Comparison of ENCODE assay signal across 16 mouse cellular contexts in genomic region chr9:67955466-67956010, GRCm38 (mm10).
A peak's percentile ranks its signal among the peaks of the same experiment; 100 is the strongest.
DNase-seq lines count a peak whose midpoint lies in the region; TF ChIP-seq lines count a peak whose summit lies in the region.
"Had no signal": no experiment of that assay in that cellular context is flagged by ENCODE, and none has a peak within 500 bp of the region (broad histone marks: within the 10 kb centered on the region; RNA-seq: fewer than 3 reads in every experiment).

No protein-coding gene starts in this region.

- peak overlapping the region; percentile 66 for H3K27ac ChIP-seq in ES-Bruce4 (ENCODE audit: insufficient read depth, low read length)
- H3K27ac ChIP-seq: embryonic facial prominence, embryonic 12.5 days; forebrain, embryonic 12.5 days; heart, embryonic 13.5 days; hindbrain, embryonic 12.5 days had no signal

- H3K9me3 ChIP-seq in ES-Bruce4 (replicated peaks; ENCODE audit: control insufficient read depth, insufficient read depth, low read length, poor library complexity, severe bottlenecking) = no peaks in the 10 kb centered on the region
- H3K9me3 ChIP-seq: embryonic facial prominence, embryonic 12.5 days; forebrain, embryonic 12.5 days; heart, embryonic 13.5 days; hindbrain, embryonic 12.5 days had no signal

- no peak for TF ChIP-seq EP300 in ES-Bruce4 (IDR thresholded peaks at IDR 0.05; ENCODE audit: insufficient read depth, low read depth, low read length)

- DNase-seq in gastrocnemius, postnatal 25 days = peak; percentile 39
- no peak for DNase-seq in gastrocnemius, postnatal 4 days (ENCODE audit: low spot score in 2 of 2)
- peak; percentile 53 for DNase-seq in R1 (ENCODE audit: low read depth, low spot score)
- DNase-seq in fibroblast of lung, adult 2 months (ENCODE audit: low read depth) = peak; percentile 5
- DNase-seq in cerebellum, adult 11 months = no peak
- no peak for DNase-seq in thymus, postnatal 4 days
- DNase-seq: adrenal gland, postnatal 14 days; cerebellum, adult 8-10 months; cerebellum, postnatal 14 days; heart, postnatal 4 days; kidney, adult 8-10 months had no signal

- TF ChIP-seq POLR2A in ES-Bruce4 (IDR thresholded peaks at IDR 0.05; ENCODE audit: insufficient read depth, low read length) = no peak

- H3K4me3 ChIP-seq in ES-Bruce4 (ENCODE audit: low read depth, low read length) = no peak overlapping the region
- H3K4me3 ChIP-seq: embryonic facial prominence, embryonic 12.5 days; forebrain, embryonic 12.5 days; heart, embryonic 13.5 days; hindbrain, embryonic 12.5 days had no signal

- TF ChIP-seq CTCF in ES-Bruce4 (IDR thresholded peaks at IDR 0.05; ENCODE audit: low read depth, low read length) = no peak

- H3K36me3 ChIP-seq in ES-Bruce4 (ENCODE audit: control insufficient read depth, insufficient read depth, low read length, poor library complexity, severe bottlenecking) = peaks cover 6% of the 10 kb centered on the region

- H3K9ac ChIP-seq in ES-Bruce4 (ENCODE audit: low read depth, poor library complexity, severe bottlenecking) = no peak overlapping the region
- H3K9ac ChIP-seq: embryonic facial prominence, embryonic 12.5 days; forebrain, embryonic 12.5 days; heart, embryonic 13.5 days; hindbrain, embryonic 12.5 days had no signal

- H3K27me3 ChIP-seq in ES-Bruce4 (ENCODE audit: control insufficient read depth, insufficient read depth, low read length, poor library complexity, severe bottlenecking) = no peaks in the 10 kb centered on the region
- H3K27me3 ChIP-seq: embryonic facial prominence, embryonic 12.5 days; forebrain, embryonic 12.5 days; heart, embryonic 13.5 days; hindbrain, embryonic 12.5 days had no signal

- H3K4me1 ChIP-seq in ES-Bruce4 (ENCODE audit: control insufficient read depth, insufficient read depth, low read length) = peaks cover 1% of the 10 kb centered on the region
- H3K4me1 ChIP-seq: embryonic facial prominence, embryonic 12.5 days; forebrain, embryonic 12.5 days; hindbrain, embryonic 12.5 days had no signal

Comparison
In these comparisons a context has a peak if more than half of its experiments do, and no peak if none do; other contexts are left out.
1. DNase-seq: peak in gastrocnemius, postnatal 25 days (single experiment), R1 (single experiment) and fibroblast of lung, adult 2 months (single experiment); none in gastrocnemius, postnatal 4 days (0 of 2), cerebellum, adult 11 months (single experiment) and thymus, postnatal 4 days (single experiment).